Mouse (Mus musculus) lung, postnatal 25 days (tissue): ENCODE measurements around the gene Ms4a3.
A peak's percentile ranks its signal among the peaks of the same experiment; 100 is the strongest.

Experiments
- DNase-seq: peaks from one replicate; pipeline ENCODE4 v3.0.0; 2022; ENCODE audit warnings: low spot score

Gene Ms4a3

DNA sequence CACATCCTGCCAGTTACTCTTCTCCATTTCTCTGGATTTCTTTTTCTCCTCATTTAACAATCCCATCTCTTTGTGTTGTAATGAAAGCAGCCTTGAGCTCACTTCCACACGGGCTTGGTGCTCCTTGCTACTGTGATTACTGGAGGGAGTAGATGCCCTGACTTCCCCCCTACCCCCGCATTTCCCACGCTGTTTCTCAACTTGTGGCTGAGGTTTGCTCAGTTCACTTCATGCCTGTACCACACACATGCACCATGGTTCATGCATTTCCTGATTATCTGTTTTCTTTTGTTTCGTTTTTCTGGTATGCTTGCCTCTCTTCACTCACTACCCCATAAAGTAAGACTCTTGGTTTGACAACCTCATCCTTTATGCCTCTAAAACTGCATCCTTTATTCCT is 51.4 kb downstream of the Ms4a3 start:
- DNase-seq, result peak; percentile 44
